Mouse (Mus musculus): ENCODE measurements at regions not wholly inside any gene's neighbourhood (a gene's known extent, or its start where the extent isn't known, plus 50 kb on each side); places are given as distances from the start of the nearest gene placed in this dataset.

- 20% methylated on average over 6 of the region's 6 CpGs for WGBS
- H3K36me3 ChIP-seq (ENCODE audit: control insufficient read depth, insufficient read depth, low read length) = no peaks in the 10 kb centered on the region
- H3K4me3 ChIP-seq (ENCODE audit: low read depth, low read length) = no peak overlapping the region
- no peaks in the 10 kb centered on the region for H3K9me3 ChIP-seq (replicated peaks; ENCODE audit: control insufficient read depth, low read length)
- no peak overlapping the region for H3K27ac ChIP-seq (ENCODE audit: low read depth, low read length)
- no peak overlapping the region for H3K4me2 ChIP-seq (ENCODE audit: low read length)
- no peak overlapping the region for H3K9ac ChIP-seq (ENCODE audit: low read length)
- no peak for ATAC-seq
- H3K27me3 ChIP-seq (replicated peaks; ENCODE audit: control insufficient read depth, insufficient read depth, low read length) = no peaks in the 10 kb centered on the region
- DNase-seq (ENCODE audit: low spot score) = no peak
- H3K4me1 ChIP-seq (ENCODE audit: control insufficient read depth, insufficient read depth, low read length) = no peaks in the 10 kb centered on the region
Observed at GRCm38 (mm10) chr11:45795322-45795721, 56.5 kb upstream of the Clint1 start.

GRCm38 (mm10) chr11:45795731-45796130, 56.1 kb upstream of the Clint1 start:
- 15% methylated on average over 3 of the region's 3 CpGs for WGBS
- Histone ChIP-seq H3K9ac (ENCODE audit: low read length) (no peak overlapping the region), H3K9me3 (replicated peaks; ENCODE audit: control insufficient read depth, low read length) (no peaks in the 10 kb centered on the region), H3K4me3 (ENCODE audit: low read depth, low read length) (no peak overlapping the region), H3K27me3 (replicated peaks; ENCODE audit: control insufficient read depth, insufficient read depth, low read length) (no peaks in the 10 kb centered on the region), H3K27ac (ENCODE audit: low read depth, low read length) (no peak overlapping the region), H3K36me3 (ENCODE audit: control insufficient read depth, insufficient read depth, low read length) (no peaks in the 10 kb centered on the region), H3K4me2 (ENCODE audit: low read length) (no peak overlapping the region), H3K4me1 (ENCODE audit: control insufficient read depth, insufficient read depth, low read length) (no peaks in the 10 kb centered on the region)
- ATAC-seq (no peak), DNase-seq (ENCODE audit: low spot score) (peak; percentile 51)

GRCm38 (mm10) chr11:45799732-45800386, 52.0 kb upstream of the Clint1 start:
- H3K4me3 ChIP-seq (ENCODE audit: low read depth, low read length) = no peak overlapping the region
- H3K9me3 ChIP-seq (replicated peaks; ENCODE audit: control insufficient read depth, low read length) = no peaks in the 10 kb centered on the region
- ATAC-seq = no peak
- H3K36me3 ChIP-seq (ENCODE audit: control insufficient read depth, insufficient read depth, low read length) = no peaks in the 10 kb centered on the region
- WGBS = 16% methylated on average over 9 of the region's 9 CpGs
- no peak overlapping the region for H3K4me2 ChIP-seq (ENCODE audit: low read length)
- H3K27ac ChIP-seq (ENCODE audit: low read depth, low read length) = no peak overlapping the region
- H3K27me3 ChIP-seq (replicated peaks; ENCODE audit: control insufficient read depth, insufficient read depth, low read length) = no peaks in the 10 kb centered on the region
- DNase-seq (ENCODE audit: low spot score) = no peak
- H3K9ac ChIP-seq (ENCODE audit: low read length) = no peak overlapping the region
- no peaks in the 10 kb centered on the region for H3K4me1 ChIP-seq (ENCODE audit: control insufficient read depth, insufficient read depth, low read length)

Data from forebrain, embryonic 14.5 days (tissue).